Mouse (Mus musculus) ES-Bruce4 (cell line): ENCODE data around the gene Uba52.

Experiments used
- CTCF ChIP-seq: IDR thresholded peaks from one replicate; pipeline ENCODE4 v1.8.1; 2011; ENCODE audit warnings: low read depth, low read length
- POLR2A ChIP-seq: IDR thresholded peaks from one replicate; pipeline ENCODE4 v1.8.1; 2011; ENCODE audit warnings: low read length; ENCODE audit not compliant: insufficient read depth

DNA sequence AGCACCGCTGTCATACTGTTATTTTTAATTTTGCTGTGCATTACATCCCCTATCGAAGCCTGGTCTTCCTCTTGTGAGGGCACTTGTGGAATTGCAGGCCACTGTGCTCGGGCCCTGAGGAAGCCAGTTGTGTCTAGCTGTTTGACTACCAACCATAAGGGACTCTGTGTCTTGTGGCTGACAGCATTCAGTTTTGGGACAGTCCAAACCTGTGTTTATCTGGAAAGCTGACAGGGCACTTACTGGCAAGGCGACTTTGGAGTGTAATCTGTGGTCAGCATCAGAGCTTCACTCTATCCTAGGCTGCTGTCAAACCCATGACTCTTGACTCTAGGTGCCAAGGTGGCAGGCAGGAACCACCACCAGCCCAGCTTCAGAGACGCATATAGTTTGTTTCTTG lies 30.5 kb upstream of the Uba52 start:
- TF ChIP-seq POLR2A, result no peak
- no peak for TF ChIP-seq CTCF
